Mouse (Mus musculus): Measurements from ENCODE around the gene Pkd2l1.
"Not testable (repeated sequence)": the region's sequence is repeated elsewhere in the genome, so short reads cannot be mapped to it uniquely, and the experiment has no call there.

The Pkd2l1 gene

GRCm38 (mm10) chr19:44153781-44154180 lies 38.5 kb downstream of the Pkd2l1 start:
- no peak for DNase-seq

GRCm38 (mm10) chr19:44148991-44149390 lies 43.3 kb downstream of the Pkd2l1 start:
- no peak for DNase-seq

- no peak for DNase-seq
Measured at GRCm38 (mm10) chr19:44148345-44148744, 43.9 kb downstream of the Pkd2l1 start.

GRCm38 (mm10) chr19:44146951-44147350 lies 45.3 kb downstream of the Pkd2l1 start:
- DNase-seq, result no peak

GRCm38 (mm10) chr19:44146568-44146879 lies 45.7 kb downstream of the Pkd2l1 start:
- DNase-seq, result no peak

GRCm38 (mm10) chr19:44145702-44146567 lies 46.3 kb downstream of the Pkd2l1 start, which contains the start of gene Bloc1s2:
Bloc1s2 (minus strand) TSS chr19:44146446.
- DNase-seq, result peak; percentile 94

- no peak for DNase-seq
Measured at GRCm38 (mm10) chr19:44144366-44144765, 47.9 kb downstream of the Pkd2l1 start.

GRCm38 (mm10) chr19:44135960-44136485 lies 56.2 kb downstream of the Pkd2l1 start:
- no peak for DNase-seq

- DNase-seq, result peak; percentile 93
Measured at GRCm38 (mm10) chr19:44135072-44135959, 56.9 kb downstream of the Pkd2l1 start, which contains the start of gene Cwf19l1. Cwf19l1 (minus strand) TSS chr19:44135876.

- no peak for DNase-seq
Measured at GRCm38 (mm10) chr19:44132917-44133316, 59.3 kb downstream of the Pkd2l1 start.

GRCm38 (mm10) chr19:44128560-44128959 lies 63.7 kb downstream of the Pkd2l1 start:
- no peak for DNase-seq

GRCm38 (mm10) chr19:44127729-44128497 lies 64.3 kb downstream of the Pkd2l1 start:
- no peak for DNase-seq

GRCm38 (mm10) chr19:44121137-44121536 lies 71.1 kb downstream of the Pkd2l1 start:
- DNase-seq, result no peak

GRCm38 (mm10) chr19:44120686-44121085 lies 71.6 kb downstream of the Pkd2l1 start:
- not testable (repeated sequence) for DNase-seq

- no peak for DNase-seq
Measured at GRCm38 (mm10) chr19:44117793-44118192, 74.4 kb downstream of the Pkd2l1 start.

GRCm38 (mm10) chr19:44111706-44112105 lies 80.5 kb downstream of the Pkd2l1 start:
- no peak for DNase-seq

GRCm38 (mm10) chr19:44110356-44110755 lies 81.9 kb downstream of the Pkd2l1 start:
- DNase-seq, result no peak

GRCm38 (mm10) chr19:44108996-44109395 lies 83.2 kb downstream of the Pkd2l1 start:
- peak; percentile 49 for DNase-seq

GRCm38 (mm10) chr19:44107661-44108521 lies 84.4 kb downstream of the Pkd2l1 start:
- DNase-seq, result no peak

GRCm38 (mm10) chr19:44106831-44107660 lies 85.2 kb downstream of the Pkd2l1 start, which contains the start of gene Chuk:
Chuk (minus strand) TSS chr19:44107480.
- DNase-seq, result peak; percentile 98

- no peak for DNase-seq
Measured at GRCm38 (mm10) chr19:44104393-44104792, 87.8 kb downstream of the Pkd2l1 start.

All from lung, postnatal 10 days (tissue).